Mouse (Mus musculus) fibroblast of lung, adult 2 months (primary cell): ENCODE data around the gene Nox4.

ENCODE experiments used
- DNase-seq: peaks from one replicate; pipeline ENCODE4 v3.0.0-alpha.2; 2011; ENCODE audit warnings: low read depth

Gene Nox4

GRCm38 (mm10) chr7:87245856-87246579 lies at the start of gene Nox4:
Nox4 (plus strand) TSS chr7:87246096.
- no peak for DNase-seq

GRCm38 (mm10) chr7:87204751-87205150 lies 41.1 kb upstream of the Nox4 start:
- DNase-seq: peak; percentile 63

- DNase-seq: no peak
Observed at GRCm38 (mm10) chr7:87221712-87222111, 24.2 kb upstream of the Nox4 start.

- no peak for DNase-seq
Observed at GRCm38 (mm10) chr7:87222751-87223150, 23.1 kb upstream of the Nox4 start.

- no peak for DNase-seq
Observed at GRCm38 (mm10) chr7:87225617-87226016, 20.3 kb upstream of the Nox4 start.

GRCm38 (mm10) chr7:87227051-87227948 lies 18.6 kb upstream of the Nox4 start:
- DNase-seq: no peak

GRCm38 (mm10) chr7:87229502-87229901 lies 16.4 kb upstream of the Nox4 start:
- no peak for DNase-seq

GRCm38 (mm10) chr7:87241139-87241538 lies 4.8 kb upstream of the Nox4 start:
- DNase-seq: peak; percentile 36

GRCm38 (mm10) chr7:87246580-87246934 lies 661 bp downstream of the Nox4 start:
- DNase-seq: no peak

GRCm38 (mm10) chr7:87246940-87247339 lies 1.0 kb downstream of the Nox4 start:
- no peak for DNase-seq

- peak; percentile 36 for DNase-seq
Observed at GRCm38 (mm10) chr7:87247926-87248325, 2.0 kb downstream of the Nox4 start.

- no peak for DNase-seq
Observed at GRCm38 (mm10) chr7:87252071-87252470, 6.2 kb downstream of the Nox4 start.

GRCm38 (mm10) chr7:87277225-87277624 lies 31.3 kb downstream of the Nox4 start:
- DNase-seq: peak; percentile 30

- no peak for DNase-seq
Observed at GRCm38 (mm10) chr7:87303726-87304315, 57.9 kb downstream of the Nox4 start.

- peak; percentile 89 for DNase-seq
Observed at GRCm38 (mm10) chr7:87321571-87321970, 75.7 kb downstream of the Nox4 start.

- DNase-seq: no peak
Observed at GRCm38 (mm10) chr7:87322085-87322484, 76.2 kb downstream of the Nox4 start.

- peak; percentile 76 for DNase-seq
Observed at GRCm38 (mm10) chr7:87330782-87331558, 85.1 kb downstream of the Nox4 start.

GRCm38 (mm10) chr7:87345598-87345997 lies 99.7 kb downstream of the Nox4 start:
- DNase-seq: no peak

GRCm38 (mm10) chr7:87352818-87353217 lies 106.9 kb downstream of the Nox4 start:
- DNase-seq: no peak

GRCm38 (mm10) chr7:87367834-87368233 lies 121.9 kb downstream of the Nox4 start:
- no peak for DNase-seq

GRCm38 (mm10) chr7:87369131-87369530 lies 123.2 kb downstream of the Nox4 start:
- peak; percentile 86 for DNase-seq

GRCm38 (mm10) chr7:87370789-87371188 lies 124.9 kb downstream of the Nox4 start:
- DNase-seq: peak; percentile 8
